Mouse (Mus musculus) heart, adult 18-20 months (tissue): ENCODE results near the gene Pdss1. TPM values are rescaled to one million over a fixed set of nuclear protein-coding genes. Genes with fewer than 3 reads are reported as not detected.
"Not testable (repeated sequence)": the region's sequence is repeated elsewhere in the genome, so short reads cannot be mapped to it uniquely, and the experiment has no call there.

Experiments used
- DNase-seq, 2 experiments: peaks; one replicate each; pipeline ENCODE4 v3.0.0; 2021 to 2022; ENCODE audit warnings: mixed read lengths in 1 of 2
- long read RNA-seq, 2 experiments: library from polyadenylated mRNA; stranded (forward); transcript quantifications; one replicate each; pipeline ENCODE4 v2.0.0; 2021
- total RNA-seq, 2 experiments: library from RNA; stranded (reverse); gene quantifications; 2 replicates each; pipeline ENCODE4 v1.2.3; 2021

Pdss1 gene
- total RNA-seq: 10 to 100 TPM; 20.4 to 23.9 TPM
- long read RNA-seq, experiment 1, transcript Pdss1-201 (11 exons, 1,642 nt): major isoform, 18 of 29 reads
- long read RNA-seq, experiment 1, partial matches to known transcripts: 0 of 29 reads
- long read RNA-seq, experiment 1, other reads (novel, unspliced or antisense): 9 of 29 reads
- long read RNA-seq, experiment 2, transcript Pdss1-201 (11 exons, 1,642 nt): major isoform, 8 of 9 reads
- long read RNA-seq, experiment 2, partial matches to known transcripts: 1 of 9 reads
- long read RNA-seq, experiment 2, other reads (novel, unspliced or antisense): 0 of 9 reads

- peak; percentile 94 for DNase-seq
These were observed at the start of gene Pdss1 for GRCm38 (mm10) chr2:22895282-22896273. TSS of gene Pdss1 (plus strand) at chr2:22895522.

- DNase-seq: no peak
These were observed 43.4 kb upstream of the Pdss1 start for GRCm38 (mm10) chr2:22851900-22852299.

GRCm38 (mm10) chr2:22857501-22857900 lies 37.8 kb upstream of the Pdss1 start:
- no peak for DNase-seq

- DNase-seq: no peak
These were observed 33.1 kb upstream of the Pdss1 start for GRCm38 (mm10) chr2:22862194-22862593.

- DNase-seq: peak; percentile 76 to 88
These were observed 30.8 kb upstream of the Pdss1 start for GRCm38 (mm10) chr2:22864394-22865037.

GRCm38 (mm10) chr2:22865818-22866217 lies 29.5 kb upstream of the Pdss1 start:
- DNase-seq: no peak

GRCm38 (mm10) chr2:22866894-22867424 lies 28.4 kb upstream of the Pdss1 start:
- DNase-seq: no peak

- DNase-seq: no peak
These were observed 22.2 kb upstream of the Pdss1 start for GRCm38 (mm10) chr2:22873159-22873558.

- DNase-seq: no peak
These were observed 20.7 kb upstream of the Pdss1 start for GRCm38 (mm10) chr2:22874628-22875027.

GRCm38 (mm10) chr2:22876614-22877013 lies 18.7 kb upstream of the Pdss1 start:
- no peak for DNase-seq

- no peak for DNase-seq
These were observed 16.5 kb upstream of the Pdss1 start for GRCm38 (mm10) chr2:22878781-22879180.

- DNase-seq: not testable (repeated sequence)
These were observed 14.6 kb upstream of the Pdss1 start for GRCm38 (mm10) chr2:22880726-22881125.

- DNase-seq: no peak
These were observed 415 bp upstream of the Pdss1 start for GRCm38 (mm10) chr2:22894932-22895281.

- no peak for DNase-seq
These were observed 8.6 kb downstream of the Pdss1 start for GRCm38 (mm10) chr2:22903947-22904346.

GRCm38 (mm10) chr2:22914421-22914820 lies 19.1 kb downstream of the Pdss1 start:
- no peak for DNase-seq

GRCm38 (mm10) chr2:22918651-22919050 lies 23.3 kb downstream of the Pdss1 start:
- no peak for DNase-seq

- DNase-seq: not testable (repeated sequence)
These were observed 30.6 kb downstream of the Pdss1 start for GRCm38 (mm10) chr2:22925911-22926310.

- DNase-seq: no peak
These were observed 32.9 kb downstream of the Pdss1 start for GRCm38 (mm10) chr2:22928259-22928658.

- no peak for DNase-seq
These were observed 38.2 kb downstream of the Pdss1 start for GRCm38 (mm10) chr2:22933556-22933955.

GRCm38 (mm10) chr2:22949956-22950355 lies 54.6 kb downstream of the Pdss1 start:
- DNase-seq: peak in 1 of 2 experiments; percentile 9

GRCm38 (mm10) chr2:22954278-22954677 lies 59.0 kb downstream of the Pdss1 start:
- no peak for DNase-seq

- DNase-seq: no peak
These were observed 60.6 kb downstream of the Pdss1 start for GRCm38 (mm10) chr2:22955914-22956313.
